Mouse (Mus musculus) liver, embryonic 14.5 days (tissue): ENCODE measurements around the gene Slc30a10. TPM values are rescaled to one million over a fixed set of nuclear protein-coding genes. Genes with fewer than 3 reads are reported as not detected.

Experiments
- ATAC-seq: fragments of 200-750 bp; cut with Nextera tagmentation; 2 replicates; pipeline ENCODE4 v1.8.0; 2017; ENCODE audit warnings: moderate number of reproducible peaks, mild to moderate bottlenecking, moderate library complexity; ENCODE audit not compliant: insufficient read depth
- DNase-seq, 3 experiments: peaks; one replicate each; pipeline ENCODE4 v3.0.0-alpha.2; 2012 to 2013; ENCODE audit warnings: low read depth in 3 of 3, low spot score in 3 of 3
- H3K27ac ChIP-seq: fragments of 300-500 bp; sonication (generic); 2 replicates; pipeline ENCODE4 v1.5.1; 2014; ENCODE audit warnings: moderate library complexity, mild to moderate bottlenecking, control low read depth, inconsistent platforms
- H3K27me3 ChIP-seq: fragments of 300-500 bp; sonication (generic); 2 replicates; pipeline ENCODE4 v1.6.1; 2014; ENCODE audit warnings: mild to moderate bottlenecking, low read length, moderate library complexity; ENCODE audit not compliant: control insufficient read depth, insufficient read depth
- H3K36me3 ChIP-seq: fragments of 300-500 bp; sonication (generic); replicated peaks from 2 replicates; pipeline ENCODE4 v1.6.1; 2014; ENCODE audit warnings: low read depth; ENCODE audit not compliant: control insufficient read depth, insufficient read depth
- H3K4me1 ChIP-seq, 2 experiments: fragments of 200-500 bp in 1 of 2; fragments of 300-500 bp in 1 of 2; sonication (generic) in 1 of 2; replicated peaks; 2 replicates each; pipeline ENCODE4 v1.6.1; 2012 to 2014; ENCODE audit warnings: antibody characterized with exemption in 1 of 2, inconsistent platforms in 1 of 2, low read length in 1 of 2; ENCODE audit not compliant: control insufficient read depth in 2 of 2, insufficient read depth in 2 of 2
- H3K4me2 ChIP-seq: fragments of 300-500 bp; sonication (generic); 2 replicates; pipeline ENCODE4 v1.6.1; 2014; ENCODE audit warnings: low read depth, mild to moderate bottlenecking, control low read depth, moderate library complexity
- H3K4me3 ChIP-seq, 2 experiments: fragments of 200-500 bp in 1 of 2; fragments of 300-500 bp in 1 of 2; sonication (generic) in 1 of 2; 2 replicates each; pipeline ENCODE4 v1.5.1; 2012 to 2014; ENCODE audit warnings: low read depth in 2 of 2, low read length in 2 of 2, mild to moderate bottlenecking in 2 of 2, control low read depth in 1 of 2, inconsistent platforms in 1 of 2, moderate library complexity in 1 of 2; ENCODE audit not compliant: insufficient read depth in 1 of 2
- H3K9ac ChIP-seq: fragments of 300-500 bp; sonication (generic); replicated peaks from 2 replicates; pipeline ENCODE4 v1.6.1; 2014; ENCODE audit warnings: mild to moderate bottlenecking, control low read depth, moderate library complexity
- H3K9me3 ChIP-seq: fragments of 300-500 bp; sonication (generic); 2 replicates; pipeline ENCODE4 v1.6.1; 2016; ENCODE audit warnings: low read length, mixed read lengths; ENCODE audit not compliant: control insufficient read depth
- CTCF ChIP-seq: IDR thresholded peaks from 2 replicates; pipeline ENCODE4 v1.5.1; 2016; ENCODE audit warnings: antibody characterized with exemption, low read depth, control low read depth
- EP300 ChIP-seq: IDR thresholded peaks from 2 replicates; pipeline ENCODE4 v1.6.1; 2016; ENCODE audit warnings: antibody characterized with exemption, low read depth
- WGBS: fragments of 180-500 bp; shearing (Covaris S2); extraction: QIAGEN DNeasy Blood & Tissue Kit; methylation state at CpG from one replicate; pipeline ENCODE4 v1.1.7; 2014; ENCODE audit not compliant: insufficient replicate concordance; 5-methylcytosine and 5-hydroxymethylcytosine counted together
- polyA plus RNA-seq, 2 experiments: library from polyadenylated mRNA; depleted of rRNA in 1 of 2; stranded (reverse) in 1 of 2; unstranded in 1 of 2; fragments of >200 nt; fragmentation: Nextera tagmentation in 1 of 2; extraction: Ambion mirVana in 1 of 2; gene quantifications; 2 replicates each; pipeline versions ENCODE4 v1.2.1 to v1.2.3; 2012 to 2014

The Slc30a10 gene
- polyA plus RNA-seq (2012; rRNA removed) (19.5 and 21.2 TPM in 2 replicates), polyA plus RNA-seq (2014; fragmentation: Nextera tagmentation; extraction: Ambion mirVana) (13.3 and 14.9 TPM in 2 replicates)

GRCm38 (mm10) chr1:185454575-185454954, at the start of gene Slc30a10:
Gene Slc30a10, plus strand, starts transcription at chr1:185454848.
- H3K27ac ChIP-seq = peak within 1 kb of the TSS; percentile 97
- H3K4me3 ChIP-seq = peak within 1 kb of the TSS; percentile 79 to 87
- H3K27me3 ChIP-seq = 0 out of 2 replicates have a peak, but pooled peaks cover 2% of the 10 kb centered on the region
- under 1% methylated on average over 18 of the region's 18 CpGs for WGBS
- peak; percentile 96 to 97 (median 97) for DNase-seq
- peaks cover 63 to 71% of the 10 kb centered on the region in 2 experiments for H3K4me1 ChIP-seq
- TF ChIP-seq EP300 (peak; percentile 96), CTCF (no peak)
- H3K9me3 ChIP-seq = no peaks in the 10 kb centered on the region
- H3K36me3 ChIP-seq = peaks cover 28% of the 10 kb centered on the region
- H3K4me2 ChIP-seq = peak within 1 kb of the TSS; percentile 87
- peak; percentile 96 for ATAC-seq
- peak within 1 kb of the TSS; percentile 90 for H3K9ac ChIP-seq

GRCm38 (mm10) chr1:185405921-185406320, 48.7 kb upstream of the Slc30a10 start:
- no peak for DNase-seq
- peaks cover 67% of the 10 kb centered on the region for H3K36me3 ChIP-seq
- 86% methylated on average over 10 of the region's 10 CpGs for WGBS

GRCm38 (mm10) chr1:185409831-185410230, 44.8 kb upstream of the Slc30a10 start:
- Histone ChIP-seq H3K27ac (no peak overlapping the region), H3K27me3 (no peaks in the 10 kb centered on the region), H3K4me2 (no peak overlapping the region), H3K36me3 (peaks cover 61% of the 10 kb centered on the region), H3K9ac (no peak overlapping the region), H3K4me1 (no peaks in the 10 kb centered on the region), H3K9me3 (no peaks in the 10 kb centered on the region), H3K4me3 (no peak overlapping the region)
- TF ChIP-seq EP300 = no peak
- TF ChIP-seq CTCF = peak; percentile 79
- DNase-seq (peak; percentile 25 to 46 (median 35)), ATAC-seq (peak; percentile 59; the same call in 1 of the 2 replicates)
- WGBS = 70% methylated on average over 3 of the region's 3 CpGs

More at GRCm38 (mm10) chr1:185405921-185406320, 48.7 kb upstream of the Slc30a10 start:
- TF ChIP-seq EP300 (no peak), CTCF (no peak)
- no peaks in the 10 kb centered on the region for H3K4me1 ChIP-seq
- H3K4me2 ChIP-seq = no peak overlapping the region
- no peaks in the 10 kb centered on the region for H3K9me3 ChIP-seq
- no peak overlapping the region for H3K9ac ChIP-seq
- H3K4me3 ChIP-seq = no peak overlapping the region
- H3K27ac ChIP-seq = no peak overlapping the region
- H3K27me3 ChIP-seq = no peaks in the 10 kb centered on the region
- ATAC-seq = no peak

GRCm38 (mm10) chr1:185418011-185418410, 36.6 kb upstream of the Slc30a10 start:
- Histone ChIP-seq H3K27me3 (no peaks in the 10 kb centered on the region), H3K9me3 (no peaks in the 10 kb centered on the region), H3K4me3 (no peak overlapping the region), H3K27ac (no peak overlapping the region), H3K4me1 (peaks cover 0 to 16% of the 10 kb centered on the region in 2 experiments; a peak in 2 of 4 replicates), H3K4me2 (no peak overlapping the region), H3K36me3 (peaks cover 66% of the 10 kb centered on the region), H3K9ac (no peak overlapping the region)
- TF ChIP-seq CTCF (peak; percentile 24; the same call in 1 of the 2 replicates), EP300 (no peak)
- ATAC-seq = no peak
- DNase-seq = no peak
- WGBS = 84% methylated on average over 9 of the region's 9 CpGs

GRCm38 (mm10) chr1:185419805-185420204, 34.8 kb upstream of the Slc30a10 start:
- Histone ChIP-seq H3K9ac (no peak overlapping the region), H3K4me3 (no peak overlapping the region), H3K36me3 (peaks cover 70% of the 10 kb centered on the region), H3K27me3 (no peaks in the 10 kb centered on the region), H3K4me2 (no peak overlapping the region), H3K9me3 (no peaks in the 10 kb centered on the region), H3K27ac (no peak overlapping the region), H3K4me1 (peaks cover 0 to 16% of the 10 kb centered on the region in 2 experiments; a peak in 2 of 4 replicates)
- peak; percentile 29; the same call in 1 of the 2 replicates for ATAC-seq
- DNase-seq = no peak
- TF ChIP-seq CTCF = no peak
- no peak for TF ChIP-seq EP300
- WGBS = 55% methylated on average over 5 of the region's 5 CpGs
